ENCODE assay signal across 24 mouse cellular contexts in genomic region chr16:33315611-33316010, GRCm38 (mm10).
"Had no signal": no experiment of that assay in that cellular context is flagged by ENCODE, and none has a peak within 500 bp of the region (broad histone marks: within the 10 kb centered on the region; RNA-seq: fewer than 3 reads in every experiment).

No protein-coding gene starts in this region.

- H3K36me3 ChIP-seq: heart, embryonic 13.5 days; heart, embryonic 15.5 days; hindbrain, embryonic 13.5 days; hindbrain, embryonic 15.5 days; kidney, embryonic 15.5 days; limb, embryonic 13.5 days had no signal

- H3K9ac ChIP-seq: heart, embryonic 13.5 days; heart, embryonic 15.5 days; hindbrain, embryonic 13.5 days; hindbrain, embryonic 15.5 days; kidney, embryonic 15.5 days; limb, embryonic 13.5 days had no signal

- ATAC-seq: hindbrain, postnatal 0 days; intestine, embryonic 16.5 days had no signal

- H3K27me3 ChIP-seq: heart, embryonic 13.5 days; heart, embryonic 15.5 days; hindbrain, embryonic 13.5 days; hindbrain, embryonic 15.5 days; kidney, embryonic 15.5 days; limb, embryonic 13.5 days had no signal

- H3K4me1 ChIP-seq: hindbrain, embryonic 13.5 days; hindbrain, embryonic 15.5 days; kidney, embryonic 15.5 days had no signal

- H3K4me3 ChIP-seq: heart, adult 2 months; heart, embryonic 13.5 days; heart, embryonic 15.5 days; hindbrain, embryonic 13.5 days; hindbrain, embryonic 15.5 days; kidney, embryonic 15.5 days; limb, embryonic 13.5 days had no signal

- DNase-seq: gastrocnemius, postnatal 14 days; gastrocnemius, postnatal 36 days; heart, adult 11 months; heart, adult 2 months; heart, postnatal 14 days; heart, postnatal 36 days; kidney, adult 11 months; kidney, adult 2 months; kidney, adult 9 months; kidney, postnatal 14 days; kidney, postnatal 36 days; layer of hippocampus, adult 9-11 months; layer of hippocampus, postnatal 36 days; left cerebral cortex, postnatal 4 days had no signal

- H3K4me2 ChIP-seq: heart, embryonic 11.5 days; heart, embryonic 13.5 days; heart, embryonic 15.5 days; hindbrain, embryonic 13.5 days; hindbrain, embryonic 15.5 days; kidney, embryonic 15.5 days; limb, embryonic 13.5 days had no signal

- H3K27ac ChIP-seq: heart, adult 2 months; heart, embryonic 13.5 days; heart, embryonic 15.5 days; hindbrain, embryonic 13.5 days; hindbrain, embryonic 15.5 days; hindbrain, postnatal 0 days; kidney, embryonic 15.5 days; kidney, postnatal 0 days; limb, embryonic 13.5 days had no signal

- H3K9me3 ChIP-seq: heart, embryonic 13.5 days; heart, embryonic 15.5 days; hindbrain, embryonic 13.5 days; hindbrain, embryonic 15.5 days; kidney, embryonic 15.5 days; limb, embryonic 13.5 days had no signal
